Mouse (Mus musculus): ENCODE measurements around the gene Borcs5. TPM values are rescaled to one million over a fixed set of nuclear protein-coding genes. Genes with fewer than 3 reads are reported as not detected.

Gene Borcs5
- 10 to 100 TPM; 13.2 to 16.2 TPM for total RNA-seq (2023)

GRCm38 (mm10) chr6:134639210-134639609, at the start of gene Borcs5:
Gene Borcs5, plus strand, starts transcription at chr6:134639510.

GRCm38 (mm10) chr6:134631947-134632687, 7.2 kb upstream of the Borcs5 start, which contains the start of gene Mansc1:
Gene Mansc1, minus strand, starts transcription at chr6:134632488.

Other genes with a start within 250 kb of the Borcs5 start
- gene Bcl2l14, start 243.2 kb upstream of the Borcs5 start, total RNA-seq (2023): 1 to 10 TPM in 1 of 2 experiments, under 1 TPM in 1; 0.59 to 2.0 TPM
- 10 to 100 TPM; 48.4 to 49.4 TPM for gene Lrp6, start 72.5 kb upstream of the Borcs5 start, total RNA-seq (2023)
- gene Mansc1, start 7.0 kb upstream of the Borcs5 start, total RNA-seq (2023): 1 to 10 TPM; 2.0 to 2.6 TPM
- gene Dusp16, start 153.1 kb downstream of the Borcs5 start, total RNA-seq (2023): 1 to 10 TPM; 1.9 to 2.9 TPM
- gene Crebl2, start 190.6 kb downstream of the Borcs5 start, total RNA-seq (2023): 10 to 100 TPM; 25.3 to 27.4 TPM